Mouse (Mus musculus): ENCODE measurements around the gene Mis12. TPM values are rescaled to one million over a fixed set of nuclear protein-coding genes. Genes with fewer than 3 reads are reported as not detected.
A peak's percentile ranks its signal among the peaks of the same experiment; 100 is the strongest.

Gene Mis12
- polyA plus RNA-seq, 2 experiments from 2014 or later = 18.8 to 24.4 TPM

- ATAC-seq = no peak
These were observed 803 bp upstream of the Mis12 start for GRCm38 (mm10) chr11:71018416-71019200.

- no peak for ATAC-seq
These were observed 8.9 kb downstream of the Mis12 start for GRCm38 (mm10) chr11:71028280-71028679.

GRCm38 (mm10) chr11:71029403-71030118 is 10.2 kb downstream of the Mis12 start:
- ATAC-seq = no peak

GRCm38 (mm10) chr11:71032070-71032469 is 12.7 kb downstream of the Mis12 start:
- no peak for ATAC-seq

GRCm38 (mm10) chr11:71032491-71033162 is 13.2 kb downstream of the Mis12 start:
- ATAC-seq = no peak

- peak; percentile 56 for ATAC-seq
These were observed 13.9 kb downstream of the Mis12 start, which contains the start of gene 6330403K07Rik for GRCm38 (mm10) chr11:71033163-71033761. 6330403K07Rik (minus strand) TSS chr11:71033513.

GRCm38 (mm10) chr11:71039526-71040298 is 20.3 kb downstream of the Mis12 start:
- ATAC-seq = no peak

GRCm38 (mm10) chr11:71052554-71052953 is 33.1 kb downstream of the Mis12 start:
- ATAC-seq = no peak

- no peak for ATAC-seq
These were observed 56.9 kb downstream of the Mis12 start for GRCm38 (mm10) chr11:71076342-71076741.

Other genes with a start within 250 kb of the Mis12 start
- gene Scimp, start 207.0 kb upstream of the Mis12 start, polyA plus RNA-seq (2017; shearing (Covaris generic)) = under 1 TPM in 1 of 2 experiments, not detected in 1; 0.81 TPM
- gene Rabep1, start 174.8 kb upstream of the Mis12 start, polyA plus RNA-seq (2017; shearing (Covaris generic)) = 10 to 100 TPM in 1 of 2 experiments, 1 to 10 TPM in 1; 8.5 to 10.9 TPM
- gene Nup88, start 49.6 kb upstream of the Mis12 start, polyA plus RNA-seq (2017; shearing (Covaris generic)) = 10 to 100 TPM; 71.4 to 92.7 TPM
- gene Rpain, start 49.4 kb upstream of the Mis12 start, polyA plus RNA-seq (2017; shearing (Covaris generic)) = 10 to 100 TPM; 70.1 to 90.2 TPM
- 10 to 100 TPM in 1 of 2 experiments, 1 to 10 TPM in 1; 3.7 to 16.3 TPM for gene C1qbp, start 36.6 kb upstream of the Mis12 start, polyA plus RNA-seq (2017; shearing (Covaris generic))
- 1 to 10 TPM; 5.0 to 6.0 TPM for gene Dhx33, start 15.2 kb upstream of the Mis12 start, polyA plus RNA-seq (2017; shearing (Covaris generic))
- gene Derl2, start 230 bp downstream of the Mis12 start, polyA plus RNA-seq (2017; shearing (Covaris generic)) = 100 to 1,000 TPM; 121 to 138 TPM
- gene 6330403K07Rik, start 13.9 kb downstream of the Mis12 start, polyA plus RNA-seq (2017; shearing (Covaris generic)) = 10 to 100 TPM in 1 of 2 experiments, 1 to 10 TPM in 1; 9.6 to 10.8 TPM
- under 1 TPM; 0.17 to 0.67 TPM for gene Nlrp1a, start 125.1 kb downstream of the Mis12 start, polyA plus RNA-seq (2017; shearing (Covaris generic))
- gene Nlrp1b, start 211.1 kb downstream of the Mis12 start, polyA plus RNA-seq (2017; shearing (Covaris generic)) = 1 to 10 TPM; 2.8 to 4.8 TPM